Mouse (Mus musculus) forebrain, embryonic 10.5 days (tissue): ENCODE measurements around the gene Spata13. TPM values are rescaled to one million over a fixed set of nuclear protein-coding genes. Genes with fewer than 3 reads are reported as not detected.

ENCODE experiments used
- DNase-seq: peaks from one replicate; pipeline ENCODE4 v3.0.0-alpha.2; 2017; ENCODE audit warnings: low spot score; ENCODE audit errors: extremely low spot score
- H3K27ac ChIP-seq: fragments of 300-500 bp; sonication (generic); 2 replicates; pipeline ENCODE4 v1.5.1; 2016; ENCODE audit warnings: mild to moderate bottlenecking
- H3K27me3 ChIP-seq: fragments of 300-500 bp; sonication (generic); 2 replicates; pipeline ENCODE4 v1.6.1; 2016; ENCODE audit warnings: mild to moderate bottlenecking; ENCODE audit not compliant: poor library complexity, severe bottlenecking
- H3K36me3 ChIP-seq: fragments of 300-500 bp; sonication (generic); replicated peaks from 2 replicates; pipeline ENCODE4 v1.6.1; 2016; ENCODE audit warnings: mild to moderate bottlenecking, moderate library complexity
- H3K4me1 ChIP-seq: fragments of 300-500 bp; sonication (generic); 2 replicates; pipeline ENCODE4 v1.6.1; 2016
- H3K4me3 ChIP-seq: fragments of 300-500 bp; sonication (generic); 2 replicates; pipeline ENCODE4 v1.5.1; 2016; ENCODE audit warnings: mild to moderate bottlenecking, moderate library complexity
- H3K9me3 ChIP-seq: fragments of 300-500 bp; sonication (generic); 2 replicates; pipeline ENCODE4 v1.6.1; 2016; ENCODE audit warnings: mild to moderate bottlenecking, moderate library complexity
- WGBS: fragments of 180-500 bp; shearing (Covaris S2); methylation state at CpG from one replicate; pipeline ENCODE4 v1.1.7; 2016; 5-methylcytosine and 5-hydroxymethylcytosine counted together
- polyA plus RNA-seq: library from polyadenylated mRNA; unstranded; fragments of >200 nt; fragmentation: Nextera tagmentation; extraction: Ambion mirVana; gene quantifications from 2 replicates; pipeline ENCODE4 v1.2.1, GENCODE M21; 2016

Gene Spata13
- polyA plus RNA-seq, 1 experiment from 2014 or later, result 102 TPM

DNA sequence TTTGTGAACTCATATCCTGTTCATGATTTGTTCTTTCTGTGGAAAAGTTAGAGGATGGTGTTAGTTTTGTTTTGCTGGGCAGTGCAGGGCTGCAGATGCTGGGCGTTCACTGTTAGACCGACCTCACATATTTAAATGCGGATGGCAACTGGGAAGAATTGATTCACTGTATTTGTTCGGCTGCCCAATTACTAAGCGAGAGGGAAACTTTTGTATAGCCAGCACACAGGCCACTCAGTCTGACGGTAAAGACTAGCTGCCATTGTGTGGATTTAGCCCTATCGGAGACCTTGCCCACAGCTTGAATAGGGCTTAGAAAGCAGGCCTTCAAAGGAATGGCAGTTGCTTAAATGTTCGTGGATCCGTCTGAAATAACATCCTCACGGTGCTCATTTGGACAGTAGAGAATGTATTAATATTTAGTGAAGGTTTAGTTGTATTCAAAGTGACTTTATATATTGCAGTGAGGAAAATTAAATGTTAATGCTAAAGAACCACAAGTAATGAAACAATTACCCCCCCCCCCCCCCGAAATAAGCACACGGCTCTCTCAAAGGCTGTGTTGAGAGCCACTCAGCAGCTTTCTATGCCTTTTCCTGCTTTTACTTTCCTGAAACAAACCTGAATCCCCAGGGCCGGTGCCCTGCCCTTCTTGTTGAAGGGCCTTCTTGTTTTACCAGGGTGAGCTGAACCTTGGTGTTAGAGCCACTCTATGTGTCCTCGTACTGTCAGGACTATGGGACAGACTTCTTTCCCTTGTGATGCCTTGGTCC lies 9.5 kb downstream of the Spata13 start:
- 17% methylated on average over 14 of the region's 14 CpGs for WGBS
- Histone ChIP-seq H3K4me1 (peaks cover 97% of the 10 kb centered on the region), H3K4me3 (peak overlapping the region; percentile 40), H3K9me3 (no peaks in the 10 kb centered on the region), H3K36me3 (peaks cover 65% of the 10 kb centered on the region), H3K27ac (peak overlapping the region; percentile 87), H3K27me3 (no peaks in the 10 kb centered on the region)
- peak; percentile 60 for DNase-seq

DNA sequence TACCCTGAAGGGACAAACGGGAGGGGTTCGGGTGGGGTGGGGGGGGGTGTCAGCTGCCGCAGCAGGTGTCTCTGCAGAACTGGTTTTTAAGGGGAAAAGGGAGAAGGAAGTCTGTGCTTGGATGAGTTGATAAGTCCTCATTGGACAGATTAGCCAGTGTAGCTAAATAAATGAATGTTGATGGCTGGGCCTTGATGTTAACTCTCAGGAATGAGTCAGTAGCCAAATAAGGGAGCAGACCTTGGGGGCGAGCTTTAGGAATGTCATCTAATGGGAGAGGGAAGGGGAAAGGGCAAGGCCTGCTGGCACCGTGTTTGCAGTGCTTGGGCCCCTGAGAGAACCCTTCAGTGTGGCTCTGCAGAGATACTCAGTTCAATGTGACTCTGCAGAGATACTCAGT lies 12.6 kb downstream of the Spata13 start:
- no peak for DNase-seq
- Histone ChIP-seq H3K27me3 (no peaks in the 10 kb centered on the region), H3K27ac (peak overlapping the region; percentile 76; the same call in 1 of the 2 replicates), H3K4me3 (no peak overlapping the region), H3K36me3 (peaks cover 73% of the 10 kb centered on the region), H3K9me3 (no peaks in the 10 kb centered on the region), H3K4me1 (peaks cover 78% of the 10 kb centered on the region)
- WGBS, result 80% methylated on average over 5 of the region's 5 CpGs

DNA sequence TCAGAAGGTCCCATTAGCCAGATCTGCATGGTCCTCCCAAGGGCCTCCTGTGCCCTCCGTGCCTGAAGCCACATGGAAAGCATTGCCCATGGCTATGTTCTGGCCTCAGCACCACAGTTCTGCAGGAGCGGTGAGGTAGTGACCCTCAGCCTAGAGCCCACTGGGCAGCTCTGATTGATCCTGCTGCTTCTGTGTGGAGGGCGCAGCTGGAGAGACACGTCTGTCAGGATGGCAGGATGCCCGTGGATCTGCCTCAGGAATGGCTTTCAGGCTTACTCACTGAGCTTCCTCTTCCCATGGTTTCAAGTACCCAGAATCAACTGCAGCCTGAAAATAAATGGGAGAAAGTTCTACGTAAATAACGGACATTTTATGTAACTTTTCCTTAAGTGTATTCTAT lies 14.1 kb downstream of the Spata13 start:
- no peaks in the 10 kb centered on the region for H3K9me3 ChIP-seq
- H3K36me3 ChIP-seq, result peaks cover 81% of the 10 kb centered on the region
- H3K4me3 ChIP-seq, result no peak overlapping the region
- DNase-seq, result no peak
- H3K27me3 ChIP-seq, result no peaks in the 10 kb centered on the region
- H3K27ac ChIP-seq, result no peak overlapping the region
- peaks cover 68% of the 10 kb centered on the region for H3K4me1 ChIP-seq
- 92% methylated on average over 7 of the region's 7 CpGs for WGBS

DNA sequence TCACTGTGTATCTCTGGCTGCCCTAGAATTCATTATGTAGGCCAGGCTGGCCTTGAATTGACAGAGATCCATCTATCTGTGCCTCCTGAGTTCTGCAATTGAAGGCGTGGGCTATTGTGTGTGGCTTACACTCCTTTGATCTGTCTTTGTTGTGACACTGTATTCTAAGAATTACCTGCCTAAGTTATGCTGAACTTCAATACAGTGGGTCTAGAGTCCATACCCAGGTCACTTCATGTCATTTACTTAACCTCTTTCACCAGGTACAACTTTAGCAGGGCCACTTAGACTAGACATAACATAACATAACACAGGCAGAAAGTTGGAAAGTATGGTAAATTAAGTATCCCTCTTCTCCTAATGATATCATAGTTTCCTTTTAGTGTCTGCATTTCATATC lies 15.2 kb downstream of the Spata13 start:
- WGBS, result 81% methylated on average over 1 of the region's 1 CpGs
- Histone ChIP-seq H3K27me3 (no peaks in the 10 kb centered on the region), H3K36me3 (peaks cover 89% of the 10 kb centered on the region), H3K4me1 (peaks cover 57% of the 10 kb centered on the region), H3K9me3 (no peaks in the 10 kb centered on the region; the same call in 1 of the 2 replicates), H3K27ac (no peak overlapping the region), H3K4me3 (no peak overlapping the region)
- DNase-seq, result no peak

DNA sequence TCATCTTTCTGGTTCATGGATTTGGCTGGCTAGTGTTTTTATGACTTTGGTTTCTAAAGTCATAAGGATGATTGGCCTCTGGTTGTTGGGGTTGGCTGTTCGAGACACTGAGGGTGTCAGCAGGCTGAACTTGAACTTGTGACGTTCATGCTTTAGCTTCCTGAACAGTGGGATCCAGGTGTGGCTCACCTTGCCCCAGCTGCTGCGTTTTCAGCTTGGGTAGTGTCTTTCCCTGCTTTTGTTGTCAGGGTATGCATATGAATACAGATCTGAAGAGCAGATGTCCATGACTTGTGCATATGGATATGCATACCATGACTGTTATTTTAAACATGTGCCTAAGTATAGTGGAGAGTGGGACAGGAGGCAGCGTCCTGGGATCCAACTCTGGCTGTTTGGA lies 19.4 kb downstream of the Spata13 start:
- Histone ChIP-seq H3K4me1 (peaks cover 39% of the 10 kb centered on the region), H3K27ac (no peak overlapping the region), H3K36me3 (peaks cover 86% of the 10 kb centered on the region), H3K4me3 (no peak overlapping the region), H3K27me3 (no peaks in the 10 kb centered on the region), H3K9me3 (no peaks in the 10 kb centered on the region; the same call in 1 of the 2 replicates)
- DNase-seq, result no peak
- 82% methylated on average over 4 of the region's 4 CpGs for WGBS

DNA sequence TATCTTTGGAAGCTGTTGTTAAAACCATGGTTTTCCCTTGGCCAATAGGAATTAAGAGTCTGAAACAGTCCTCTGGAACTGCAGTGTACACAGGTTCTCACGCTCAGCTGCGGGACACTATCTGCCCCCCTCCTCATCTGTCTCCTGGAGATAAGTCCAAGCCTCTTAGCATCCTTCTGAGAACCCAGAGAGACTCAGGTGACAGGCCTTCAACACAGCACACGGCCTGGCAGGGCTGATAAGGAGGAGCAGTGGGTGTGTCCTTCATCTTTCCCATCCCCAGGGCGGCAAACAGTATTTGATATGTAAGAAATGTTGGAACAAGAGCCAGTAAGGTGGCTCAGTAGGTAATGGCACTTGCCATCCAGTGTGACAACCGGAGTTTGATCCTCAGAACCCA lies 20.2 kb downstream of the Spata13 start:
- WGBS, result 92% methylated on average over 5 of the region's 5 CpGs
- no peaks in the 10 kb centered on the region for H3K27me3 ChIP-seq
- no peak overlapping the region for H3K27ac ChIP-seq
- H3K9me3 ChIP-seq, result no peaks in the 10 kb centered on the region; the same call in 1 of the 2 replicates
- H3K4me1 ChIP-seq, result peaks cover 38% of the 10 kb centered on the region
- no peak overlapping the region for H3K4me3 ChIP-seq
- peaks cover 84% of the 10 kb centered on the region for H3K36me3 ChIP-seq
- no peak for DNase-seq

DNA sequence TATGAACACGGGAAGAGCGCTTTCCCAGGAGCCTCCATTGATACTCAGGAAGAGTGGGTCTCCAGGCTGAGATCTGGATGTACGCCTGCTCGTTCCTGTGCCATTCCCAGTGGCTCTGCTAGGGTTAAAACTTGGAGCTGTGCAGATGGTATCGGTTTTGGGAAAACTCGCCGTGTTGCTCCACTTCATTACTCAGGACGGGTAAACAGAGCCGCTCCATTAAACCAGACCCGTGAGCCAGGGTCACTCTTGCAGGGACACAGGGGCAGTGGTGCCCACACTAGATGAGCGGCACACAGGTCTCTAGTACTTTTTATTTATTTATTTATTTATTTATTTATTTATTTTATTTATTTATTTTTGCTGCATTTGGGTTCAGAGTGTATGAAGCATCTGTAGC lies 20.9 kb downstream of the Spata13 start:
- peaks cover 38% of the 10 kb centered on the region for H3K4me1 ChIP-seq
- no peak overlapping the region for H3K27ac ChIP-seq
- DNase-seq, result no peak
- no peaks in the 10 kb centered on the region for H3K27me3 ChIP-seq
- H3K36me3 ChIP-seq, result peaks cover 84% of the 10 kb centered on the region
- no peak overlapping the region for H3K4me3 ChIP-seq
- 83% methylated on average over 11 of the region's 11 CpGs for WGBS
- H3K9me3 ChIP-seq, result no peaks in the 10 kb centered on the region; the same call in 1 of the 2 replicates

DNA sequence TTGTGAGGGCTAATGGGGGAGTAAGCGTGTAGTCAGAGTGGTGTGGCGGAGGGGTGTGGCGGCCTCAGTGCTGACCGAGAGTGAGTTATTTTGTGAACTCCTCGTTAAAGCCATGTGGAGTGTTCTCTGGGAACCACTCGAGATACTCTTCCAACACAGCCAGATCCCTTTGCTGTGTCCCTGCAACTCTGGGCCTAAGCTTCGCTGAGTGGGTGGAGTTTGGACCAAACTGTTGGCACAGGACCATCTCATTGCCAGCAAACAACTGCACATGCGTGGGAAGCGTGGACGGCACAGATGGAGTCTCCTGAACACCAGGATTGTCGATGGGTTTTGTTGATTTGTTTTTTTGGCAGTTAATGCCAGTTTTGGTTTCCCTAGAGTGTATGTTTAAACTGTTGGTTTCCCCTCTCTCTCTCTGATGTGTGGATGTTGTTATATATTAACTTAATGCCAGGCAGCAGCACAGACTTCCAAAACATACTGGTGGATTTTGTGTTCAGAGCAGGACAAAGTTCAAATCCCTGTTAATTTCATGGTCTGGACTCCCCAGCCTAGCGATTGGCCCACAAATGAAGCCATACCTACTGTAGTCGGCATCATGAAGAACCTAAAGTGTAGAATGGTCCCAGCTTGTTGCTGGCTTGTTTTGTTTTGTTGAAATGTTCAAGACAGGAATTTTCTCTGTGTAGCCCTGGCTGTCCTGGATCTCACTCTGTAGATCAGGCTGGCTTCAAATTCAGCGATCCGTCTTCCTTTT lies 22.3 kb downstream of the Spata13 start:
- Histone ChIP-seq H3K9me3 (no peaks in the 10 kb centered on the region; the same call in 1 of the 2 replicates), H3K27ac (no peak overlapping the region), H3K27me3 (no peaks in the 10 kb centered on the region), H3K36me3 (peaks cover 84% of the 10 kb centered on the region), H3K4me3 (no peak overlapping the region), H3K4me1 (peaks cover 35% of the 10 kb centered on the region)
- WGBS, result 91% methylated on average over 15 of the region's 15 CpGs
- DNase-seq, result no peak

DNA sequence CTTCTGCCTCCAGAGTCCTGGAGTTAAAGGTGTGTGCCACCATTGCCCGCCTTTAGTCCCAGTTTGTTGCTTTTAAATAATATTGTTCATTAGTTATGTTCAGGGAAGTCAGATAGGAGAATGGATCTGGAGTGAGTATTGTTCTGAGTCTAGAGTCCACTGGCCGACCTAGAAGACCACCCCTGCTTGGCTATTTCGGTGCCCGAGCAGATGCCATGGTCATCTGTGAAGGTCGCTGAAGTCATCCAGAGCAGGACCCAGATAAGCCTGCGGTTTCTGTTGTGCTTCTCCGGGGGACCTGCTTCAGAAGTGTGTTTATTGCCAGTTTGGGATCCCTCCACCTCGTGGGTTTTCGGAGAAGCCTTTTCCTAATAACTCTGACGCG lies 22.9 kb downstream of the Spata13 start:
- WGBS, result 92% methylated on average over 11 of the region's 11 CpGs
- DNase-seq, result no peak
- Histone ChIP-seq H3K27me3 (no peaks in the 10 kb centered on the region), H3K27ac (no peak overlapping the region), H3K4me3 (no peak overlapping the region), H3K9me3 (no peaks in the 10 kb centered on the region; the same call in 1 of the 2 replicates), H3K36me3 (peaks cover 84% of the 10 kb centered on the region), H3K4me1 (peaks cover 29% of the 10 kb centered on the region)

DNA sequence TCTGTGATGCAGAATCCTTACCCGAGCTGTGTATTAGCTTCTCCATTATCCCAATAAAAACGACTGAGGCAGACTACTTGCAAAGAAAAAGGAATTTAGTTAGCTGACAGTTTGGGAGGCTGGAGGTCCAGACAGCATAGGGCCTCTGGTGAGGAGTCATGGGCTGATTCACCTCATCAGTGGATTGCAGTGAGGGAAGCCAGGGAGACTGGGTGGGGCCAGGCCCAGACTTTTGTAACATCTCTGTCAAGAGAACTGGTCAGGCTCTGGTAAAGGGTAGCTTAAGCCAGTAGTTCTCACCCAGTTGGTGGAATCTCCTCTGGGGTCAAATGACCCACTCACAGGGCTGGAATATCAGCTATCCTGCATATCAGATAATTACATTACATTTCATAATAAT lies 24.1 kb downstream of the Spata13 start:
- no peaks in the 10 kb centered on the region for H3K27me3 ChIP-seq
- no peak overlapping the region for H3K4me3 ChIP-seq
- H3K9me3 ChIP-seq, result no peaks in the 10 kb centered on the region; the same call in 1 of the 2 replicates
- H3K4me1 ChIP-seq, result peaks cover 33% of the 10 kb centered on the region
- H3K36me3 ChIP-seq, result peaks cover 88% of the 10 kb centered on the region
- 86% methylated on average over 2 of the region's 2 CpGs for WGBS
- no peak for DNase-seq
- H3K27ac ChIP-seq, result no peak overlapping the region

DNA sequence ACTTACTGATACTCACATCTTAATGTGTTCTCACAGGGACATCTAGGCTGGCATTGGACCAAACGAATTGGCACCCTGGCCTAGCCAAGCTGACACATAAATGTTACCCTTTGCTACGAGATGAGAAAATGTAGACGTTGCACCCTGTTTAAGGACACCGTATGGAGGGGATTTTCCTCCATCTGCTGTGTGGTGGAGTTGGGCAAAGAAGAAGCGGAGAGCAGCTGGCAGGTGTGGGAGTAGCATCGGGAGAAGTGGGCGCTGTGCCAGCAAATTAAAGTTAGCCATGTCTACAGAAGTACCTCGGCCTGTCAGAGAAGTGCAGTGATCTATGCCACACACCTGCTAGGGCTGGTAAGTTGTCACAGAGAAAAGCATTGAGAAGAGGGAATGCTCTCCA lies 25.7 kb downstream of the Spata13 start:
- peaks cover 87% of the 10 kb centered on the region for H3K36me3 ChIP-seq
- WGBS, result 94% methylated on average over 8 of the region's 8 CpGs
- H3K27me3 ChIP-seq, result no peaks in the 10 kb centered on the region
- no peak overlapping the region for H3K4me3 ChIP-seq
- no peak for DNase-seq
- H3K27ac ChIP-seq, result no peak overlapping the region
- H3K4me1 ChIP-seq, result peaks cover 44% of the 10 kb centered on the region
- H3K9me3 ChIP-seq, result no peaks in the 10 kb centered on the region; the same call in 1 of the 2 replicates

DNA sequence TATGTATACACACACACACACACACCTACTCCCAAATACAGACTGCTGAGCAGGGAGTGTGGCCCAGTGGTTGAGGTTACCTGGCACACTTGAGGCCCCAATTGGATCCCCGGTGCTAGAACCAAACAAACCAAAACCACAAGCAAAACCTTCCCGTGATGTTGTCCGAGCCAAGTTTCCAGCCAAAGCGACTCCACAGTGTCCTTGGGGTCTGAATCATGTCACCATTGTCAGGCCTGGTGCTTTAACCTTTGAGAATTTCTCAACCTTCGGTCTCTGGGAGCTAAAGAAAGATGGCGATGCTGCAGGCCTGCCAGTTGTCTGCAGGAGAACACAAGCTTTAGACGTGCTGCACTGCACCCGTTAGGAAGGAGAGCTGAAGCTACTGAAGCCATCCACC lies 26.8 kb downstream of the Spata13 start:
- no peak overlapping the region for H3K27ac ChIP-seq
- no peaks in the 10 kb centered on the region; the same call in 1 of the 2 replicates for H3K9me3 ChIP-seq
- H3K4me1 ChIP-seq, result peaks cover 47% of the 10 kb centered on the region
- no peak for DNase-seq
- H3K36me3 ChIP-seq, result peaks cover 84% of the 10 kb centered on the region
- WGBS, result 94% methylated on average over 8 of the region's 8 CpGs
- no peaks in the 10 kb centered on the region for H3K27me3 ChIP-seq
- no peak overlapping the region for H3K4me3 ChIP-seq

DNA sequence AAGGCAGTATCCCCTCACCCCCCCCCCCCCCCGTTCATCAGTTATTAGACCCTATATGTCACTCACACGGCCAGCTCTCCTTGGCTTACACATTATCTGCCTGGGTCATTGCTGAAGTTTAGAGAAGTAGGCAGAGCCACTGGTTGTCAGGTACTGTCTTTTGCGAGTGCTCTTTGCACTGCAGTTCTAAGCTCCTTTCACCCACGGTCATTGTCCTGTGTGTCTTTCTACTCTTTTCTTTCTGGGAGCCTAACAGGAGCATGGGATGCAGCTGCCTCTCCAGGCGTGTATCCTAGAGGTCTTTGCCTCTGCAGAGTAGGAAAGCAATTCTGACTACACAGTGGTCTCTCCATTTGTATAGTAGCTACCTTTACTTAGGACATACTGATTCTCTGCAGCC lies 27.5 kb downstream of the Spata13 start:
- no peak overlapping the region for H3K4me3 ChIP-seq
- H3K4me1 ChIP-seq, result peaks cover 42% of the 10 kb centered on the region
- no peak for DNase-seq
- 93% methylated on average over 5 of the region's 5 CpGs for WGBS
- no peaks in the 10 kb centered on the region for H3K27me3 ChIP-seq
- no peak overlapping the region for H3K27ac ChIP-seq
- no peaks in the 10 kb centered on the region; the same call in 1 of the 2 replicates for H3K9me3 ChIP-seq
- peaks cover 84% of the 10 kb centered on the region for H3K36me3 ChIP-seq
